ENCODE assay signal across 10 mouse cellular contexts in the genomic region with DNA sequence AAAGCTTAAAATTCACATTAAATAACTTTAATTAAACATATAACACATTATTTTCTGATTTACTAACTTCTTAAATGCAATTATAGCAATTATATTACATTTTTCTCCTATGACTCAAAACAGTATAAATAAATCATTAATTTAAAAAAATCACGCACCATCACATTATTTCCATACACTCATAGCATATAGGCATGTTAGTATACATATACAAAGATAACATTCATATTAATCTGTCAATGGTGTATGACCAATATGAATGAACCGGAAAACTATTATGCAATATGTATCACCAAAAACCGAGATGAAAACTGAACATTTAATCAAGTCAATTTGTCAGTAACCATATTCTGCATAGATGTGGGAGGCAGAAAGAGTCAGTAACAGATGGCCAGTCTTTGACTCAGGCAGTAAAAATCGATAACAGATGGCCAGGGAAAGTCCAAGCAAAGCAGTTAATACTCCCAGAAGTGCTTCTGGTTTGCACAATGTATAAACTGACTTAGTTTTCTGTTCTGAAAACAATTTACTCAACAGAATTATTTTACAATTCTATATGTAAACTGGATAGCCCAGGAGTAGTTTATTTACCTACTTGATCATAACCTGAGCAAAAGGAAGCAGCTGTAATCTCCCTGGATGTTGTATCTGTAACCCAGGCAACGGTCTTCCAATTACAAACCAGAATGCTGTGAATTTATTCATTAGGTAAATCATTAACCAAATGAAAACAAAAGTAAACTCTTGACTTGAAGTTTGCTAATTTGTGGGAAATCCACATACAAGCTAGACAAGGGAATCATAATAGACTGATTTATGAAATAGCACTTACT.
DNase-seq lines count a peak whose midpoint lies in the region; ATAC-seq and TF ChIP-seq lines count a peak whose summit lies in the region.
"Had no signal": no experiment of that assay in that cellular context is flagged by ENCODE, and none has a peak within 500 bp of the region (broad histone marks: within the 10 kb centered on the region; RNA-seq: fewer than 3 reads in every experiment).

No protein-coding gene starts in this region.

- H3K4me3 ChIP-seq in forebrain, embryonic 11.5 days (ENCODE audit: low read depth, low read length), result no peak overlapping the region
- H3K4me3 ChIP-seq in forebrain, embryonic 10.5 days, result no peak overlapping the region
- H3K4me3 ChIP-seq in forebrain, embryonic 16.5 days (replicated peaks; ENCODE audit: low read length), result no peak overlapping the region
- H3K4me3 ChIP-seq in layer of hippocampus, adult 2 months, result no peak overlapping the region

- no peak overlapping the region for H3K4me2 ChIP-seq in forebrain, embryonic 11.5 days (ENCODE audit: low read depth, low read length, severe bottlenecking)
- H3K4me2 ChIP-seq in forebrain, embryonic 16.5 days (ENCODE audit: low read length), result no peak overlapping the region

- H3K9ac ChIP-seq in forebrain, embryonic 11.5 days (ENCODE audit: low read length), result no peak overlapping the region
- no peak overlapping the region for H3K9ac ChIP-seq in forebrain, embryonic 16.5 days (replicated peaks; ENCODE audit: low read depth, low read length)

- no peaks in the 10 kb centered on the region for H3K27me3 ChIP-seq in forebrain, embryonic 11.5 days (ENCODE audit: control insufficient read depth, insufficient read depth, low read length)
- H3K27me3 ChIP-seq in forebrain, embryonic 10.5 days (ENCODE audit: poor library complexity, severe bottlenecking), result no peaks in the 10 kb centered on the region
- no peaks in the 10 kb centered on the region for H3K27me3 ChIP-seq in forebrain, embryonic 16.5 days (replicated peaks; ENCODE audit: control insufficient read depth, insufficient read depth, low read length)

- WGBS in forebrain, embryonic 11.5 days, result 80% methylated on average over 5 of the region's 5 CpGs
- 80% methylated on average over 5 of the region's 5 CpGs for WGBS in forebrain, embryonic 10.5 days
- 57% methylated on average over 5 of the region's 5 CpGs for whole genome bisulfite sequencing in forebrain, embryonic 16.5 days

- no peak for TF ChIP-seq CTCF in layer of hippocampus, adult 2 months (conservative IDR thresholded peaks at IDR 0.05)

- peak; percentile 78; the same call in 1 of the 2 replicates for ATAC-seq in forebrain, embryonic 11.5 days (replicated peaks; ENCODE audit: low FRiP score)
- ATAC-seq in forebrain, embryonic 16.5 days, result peak; percentile 81

- no peaks in the 10 kb centered on the region for H3K36me3 ChIP-seq in forebrain, embryonic 11.5 days (ENCODE audit: control insufficient read depth, insufficient read depth, low read length)
- H3K36me3 ChIP-seq in forebrain, embryonic 10.5 days (replicated peaks), result no peaks in the 10 kb centered on the region
- no peaks in the 10 kb centered on the region for H3K36me3 ChIP-seq in forebrain, embryonic 16.5 days (ENCODE audit: control insufficient read depth, insufficient read depth)

- DNase-seq in forebrain, embryonic 11.5 days (ENCODE audit: low spot score), result no peak
- no peak for DNase-seq in forebrain, embryonic 10.5 days (ENCODE audit: extremely low spot score, low spot score)
- peak; percentile 19 for DNase-seq in 3T3-L1 (ENCODE audit: low read depth, low spot score)
- peak; percentile 49 to 80 for DNase-seq in layer of hippocampus, adult 2 months (ENCODE audit: low spot score in 2 of 2)
- no peak for DNase-seq in heart, adult 8-10 months (ENCODE audit: low spot score)
- no peak for DNase-seq in frontal cortex, postnatal 25 days (ENCODE audit: low spot score in 2 of 2)
- DNase-seq in thymus, postnatal 0 days (ENCODE audit: low spot score), result no peak
- DNase-seq: cerebellum, adult 11 months; gastrocnemius, postnatal 36 days had no signal

- no peaks in the 10 kb centered on the region for H3K4me1 ChIP-seq in forebrain, embryonic 11.5 days (replicated peaks; ENCODE audit: control insufficient read depth, insufficient read depth, low read length)
- H3K4me1 ChIP-seq in forebrain, embryonic 10.5 days, result no peaks in the 10 kb centered on the region
- H3K4me1 ChIP-seq in forebrain, embryonic 16.5 days (replicated peaks; ENCODE audit: control insufficient read depth, insufficient read depth, low read length), result no peaks in the 10 kb centered on the region

- no peak overlapping the region for H3K27ac ChIP-seq in forebrain, embryonic 11.5 days (ENCODE audit: low read depth, low read length)
- no peak overlapping the region for H3K27ac ChIP-seq in forebrain, embryonic 10.5 days
- H3K27ac ChIP-seq in forebrain, embryonic 16.5 days (ENCODE audit: low read length), result no peak overlapping the region
- H3K27ac ChIP-seq in layer of hippocampus, adult 2 months, result peak overlapping the region; percentile 66

- no peaks in the 10 kb centered on the region for H3K9me3 ChIP-seq in forebrain, embryonic 11.5 days (ENCODE audit: control insufficient read depth, low read length)
- no peaks in the 10 kb centered on the region for H3K9me3 ChIP-seq in forebrain, embryonic 10.5 days
- no peaks in the 10 kb centered on the region for H3K9me3 ChIP-seq in forebrain, embryonic 16.5 days (ENCODE audit: control insufficient read depth, low read length)

Comparison
In these comparisons a context has a peak if more than half of its experiments do, and no peak if none do; other contexts are left out.
1. DNase-seq: peak in 3T3-L1 (single experiment) and layer of hippocampus, adult 2 months (2 of 2); none in forebrain, embryonic 11.5 days (single experiment), forebrain, embryonic 10.5 days (single experiment), heart, adult 8-10 months (single experiment), frontal cortex, postnatal 25 days (0 of 2) and thymus, postnatal 0 days (single experiment).